Mouse (Mus musculus): ENCODE results near the gene Hfe2.

Gene Hfe2

DNA sequence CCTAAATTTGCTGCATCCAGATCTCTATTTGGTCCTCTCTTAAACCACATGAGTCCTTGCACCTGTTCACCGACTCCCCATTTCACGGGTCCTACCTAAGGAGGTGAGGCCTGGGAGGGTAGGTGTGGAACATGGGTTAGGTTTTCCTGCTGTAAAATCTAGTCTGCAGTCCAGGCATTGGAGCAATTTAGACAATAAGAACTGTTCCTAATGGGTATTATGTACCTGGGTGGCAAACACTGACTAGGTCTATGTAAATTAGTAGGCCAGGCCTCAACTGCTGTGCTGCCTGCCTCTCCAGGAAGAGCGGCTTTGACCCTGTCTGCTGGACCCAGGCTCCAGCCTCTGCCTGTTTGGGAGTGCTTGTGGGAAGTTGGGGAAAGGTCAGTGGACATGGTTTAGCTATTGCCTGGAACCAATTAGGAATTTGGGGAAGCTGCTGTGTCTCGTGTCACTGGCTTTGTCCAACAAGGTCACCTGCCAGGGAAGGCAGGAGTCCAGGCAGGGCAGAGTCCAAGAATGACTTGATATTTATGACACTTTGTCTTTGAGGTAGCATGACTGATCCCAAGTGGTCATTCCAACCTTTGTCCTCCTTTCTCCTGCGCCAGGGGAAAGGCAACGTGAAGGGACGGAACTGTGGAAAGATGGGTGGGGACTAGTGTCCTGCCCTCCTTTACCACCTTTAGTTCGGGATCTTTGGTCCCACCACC lies 50.5 kb downstream of the Hfe2 start:
- peak; percentile 84 to 90 for DNase-seq

DNA sequence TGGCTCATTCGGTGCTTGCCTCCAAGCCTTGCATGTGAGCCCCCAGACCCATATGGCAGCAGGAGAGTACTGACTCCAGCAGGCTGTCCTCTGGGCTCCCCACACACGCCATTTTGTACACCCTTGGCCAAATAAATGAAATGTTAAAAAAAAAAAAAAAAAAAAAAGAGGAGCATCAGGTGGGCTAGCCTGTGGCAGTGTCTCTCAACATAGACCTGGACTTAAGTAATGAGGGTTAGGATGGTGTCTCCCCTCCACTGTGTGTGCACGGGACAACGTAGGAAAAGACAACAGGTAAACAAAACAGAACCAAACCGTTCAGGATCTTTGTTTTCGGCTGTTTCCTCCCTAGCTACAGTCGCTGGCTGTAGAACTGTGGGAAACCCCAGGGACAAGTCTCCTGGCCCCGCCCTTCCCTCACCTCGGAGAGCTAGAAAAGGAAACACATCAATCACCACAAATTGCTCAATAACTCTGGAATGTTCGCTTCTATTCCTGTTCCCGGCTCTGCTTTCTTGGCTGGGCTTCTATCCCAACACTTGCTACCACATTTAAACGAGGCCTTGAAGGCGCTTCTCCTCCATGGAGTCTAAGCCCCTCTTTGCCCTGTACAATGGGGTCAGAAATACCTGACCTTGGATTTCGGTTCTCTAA lies 51.2 kb downstream of the Hfe2 start:
- peak; percentile 87 to 95 for DNase-seq

GRCm38 (mm10) chr3:96576690-96577541 lies 51.9 kb downstream of the Hfe2 start, which contains the start of gene Gm16253:
Gm16253 (plus strand) TSS chr3:96576984.
- DNase-seq, result peak; percentile 91 to 96

DNA sequence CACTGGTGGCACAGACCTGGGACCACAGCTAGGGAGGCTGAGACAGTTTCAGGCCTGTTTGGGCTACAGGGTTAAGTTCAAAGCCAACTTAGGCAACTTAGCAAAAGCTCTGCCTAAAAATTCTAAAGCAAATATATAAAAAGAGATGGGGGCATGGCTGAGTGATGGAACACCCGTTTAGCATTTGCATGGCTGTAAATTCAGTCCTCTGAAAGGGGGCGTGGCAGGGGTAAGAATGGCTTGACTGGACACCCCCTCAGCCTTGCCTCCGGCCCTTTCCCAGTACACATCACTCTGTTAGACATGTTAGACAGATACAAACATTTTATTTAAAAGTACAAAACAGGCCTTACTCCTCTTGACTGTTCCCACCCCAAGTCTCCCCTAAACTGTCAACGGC lies 52.6 kb downstream of the Hfe2 start:
- DNase-seq, result peak in 1 of 2 experiments; percentile 50
